Mouse (Mus musculus): Measurements from ENCODE around the gene Casq2.

Casq2 gene

GRCm38 (mm10) chr3:102194291-102195051 is 108.3 kb downstream of the Casq2 start:
- DNase-seq (ENCODE audit: low spot score), result peak; percentile 33

GRCm38 (mm10) chr3:102195762-102196161 is 109.5 kb downstream of the Casq2 start:
- peak; percentile 62 for DNase-seq (ENCODE audit: low spot score)
